Mouse (Mus musculus): Measurements from ENCODE around the gene Pnpt1. TPM values are rescaled to one million over a fixed set of nuclear protein-coding genes. Genes with fewer than 3 reads are reported as not detected.

The Pnpt1 gene
- total RNA-seq (2021) = 10 to 100 TPM; 11.8 to 16.7 TPM
- long read RNA-seq, experiment 1, transcript Pnpt1-201 (28 exons, 2,707 nt) = major isoform, 50 of 57 reads
- long read RNA-seq, experiment 1, partial matches to known transcripts = 0 of 57 reads
- long read RNA-seq, experiment 1, other reads (novel, unspliced or antisense) = 7 of 57 reads
- long read RNA-seq, experiment 2, transcript Pnpt1-201 (28 exons, 2,707 nt) = major isoform, 30 of 37 reads
- long read RNA-seq, experiment 2, partial matches to known transcripts = 2 of 37 reads
- long read RNA-seq, experiment 2, other reads (novel, unspliced or antisense) = 5 of 37 reads

DNA sequence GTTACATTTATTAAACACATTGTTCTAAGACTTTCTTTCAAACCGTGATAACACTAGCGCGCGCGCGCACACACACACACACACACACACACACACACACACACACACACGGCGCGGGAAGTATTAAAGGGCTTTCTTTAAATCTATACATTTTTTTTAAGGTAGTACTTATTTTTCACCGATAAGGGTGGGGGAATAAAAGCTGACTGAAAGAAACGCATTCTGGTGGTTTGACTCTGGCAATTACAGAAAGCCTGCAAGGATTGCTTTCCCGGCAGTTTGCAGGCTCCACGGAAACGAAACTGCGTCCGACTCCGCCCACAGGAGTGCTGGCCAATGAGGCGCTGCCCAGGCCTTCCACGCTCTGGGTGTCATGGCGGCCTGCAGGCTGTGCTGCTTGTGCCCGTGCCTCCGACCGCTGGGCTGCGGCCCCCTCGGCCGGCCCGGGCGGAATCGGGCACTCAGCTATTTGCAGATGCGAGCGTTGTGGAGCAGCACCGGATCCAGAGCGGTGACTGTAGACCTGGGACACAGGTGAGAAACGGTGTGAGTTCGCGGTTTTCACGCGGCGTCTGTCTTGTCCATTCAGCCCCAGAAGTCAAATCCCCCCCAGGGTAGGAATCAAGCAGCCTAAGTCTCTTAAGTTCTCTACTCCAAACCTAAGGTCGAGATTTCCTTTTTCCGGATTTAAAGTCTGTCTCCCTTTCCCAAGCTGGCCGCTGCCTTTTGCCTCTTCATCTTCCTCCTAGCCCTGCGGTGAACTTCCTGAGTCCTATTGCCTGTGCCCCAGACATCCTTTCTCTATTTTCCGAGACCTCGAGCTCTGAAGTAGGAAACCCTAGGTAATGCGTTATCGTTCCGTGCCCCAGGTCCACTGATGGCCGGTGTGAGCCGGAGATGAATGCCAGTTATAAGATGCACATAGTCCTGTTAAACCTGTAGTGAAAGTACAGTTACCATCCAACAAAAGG lies at the start of gene Pnpt1:
Gene Pnpt1, plus strand, starts transcription at position 360 of the 971 bp plus-strand sequence.
- Histone ChIP-seq H3K27ac (peak within 1 kb of the TSS; percentile 90), H3K4me3 (peak within 1 kb of the TSS; percentile 98)
- peak; percentile 95 for DNase-seq
- no peak for TF ChIP-seq CTCF (IDR thresholded peaks at IDR 0.05)
- intact Hi-C loops (cut with DNase I) = loop anchor here (5.0 to 10.0 kb wide), 2 partner anchors 117 to 516 kb away; partner anchors contain the start of gene Cfap36

DNA sequence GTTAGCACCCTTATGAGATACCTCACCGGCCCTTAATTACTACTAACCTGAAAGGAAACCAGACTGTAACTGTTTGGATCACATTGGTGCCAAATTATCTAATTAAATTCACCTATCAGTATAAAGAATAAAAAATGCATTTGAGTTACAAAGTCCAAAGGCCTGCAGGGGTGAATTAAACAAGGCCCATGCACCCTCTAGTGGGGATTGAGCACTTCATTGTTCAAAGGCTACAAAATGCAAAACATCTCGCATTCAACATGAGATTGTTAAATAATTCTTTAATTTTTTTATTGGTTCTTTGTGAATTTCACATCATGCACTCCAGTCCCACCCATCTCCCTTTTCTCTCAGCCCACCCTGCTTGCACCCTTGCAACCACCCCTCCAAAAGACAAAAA lies 38.1 kb upstream of the Pnpt1 start:
- intact Hi-C loops (cut with DNase I) = no loop called here
- TF ChIP-seq CTCF (IDR thresholded peaks at IDR 0.05) = peak; percentile 35; the same call in 1 of the 2 replicates
- DNase-seq = no peak
- no peak overlapping the region for H3K4me3 ChIP-seq
- H3K27ac ChIP-seq = no peak overlapping the region

DNA sequence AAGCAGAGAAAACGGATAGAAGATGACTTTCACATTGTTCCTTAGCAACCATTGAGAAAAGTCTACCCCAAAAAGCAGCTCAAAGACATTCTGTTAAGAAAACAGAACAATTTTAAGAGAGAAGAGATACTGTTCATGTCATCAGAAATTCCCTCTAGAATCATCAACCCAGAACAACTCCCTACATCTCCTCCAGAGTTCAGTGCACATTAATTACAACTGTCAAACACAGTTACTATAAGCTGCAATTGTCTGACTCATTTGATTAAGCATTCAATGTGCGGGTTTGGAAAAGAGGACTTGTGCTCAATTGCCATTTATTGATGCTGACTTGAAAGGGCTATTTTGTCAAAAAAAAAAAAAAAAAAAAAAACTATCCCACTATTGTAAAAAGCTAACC lies 31.6 kb upstream of the Pnpt1 start:
- Histone ChIP-seq H3K4me3 (no peak overlapping the region), H3K27ac (no peak overlapping the region)
- TF ChIP-seq CTCF (IDR thresholded peaks at IDR 0.05) = no peak
- intact Hi-C loops (cut with DNase I) = no loop called here
- DNase-seq = no peak

DNA sequence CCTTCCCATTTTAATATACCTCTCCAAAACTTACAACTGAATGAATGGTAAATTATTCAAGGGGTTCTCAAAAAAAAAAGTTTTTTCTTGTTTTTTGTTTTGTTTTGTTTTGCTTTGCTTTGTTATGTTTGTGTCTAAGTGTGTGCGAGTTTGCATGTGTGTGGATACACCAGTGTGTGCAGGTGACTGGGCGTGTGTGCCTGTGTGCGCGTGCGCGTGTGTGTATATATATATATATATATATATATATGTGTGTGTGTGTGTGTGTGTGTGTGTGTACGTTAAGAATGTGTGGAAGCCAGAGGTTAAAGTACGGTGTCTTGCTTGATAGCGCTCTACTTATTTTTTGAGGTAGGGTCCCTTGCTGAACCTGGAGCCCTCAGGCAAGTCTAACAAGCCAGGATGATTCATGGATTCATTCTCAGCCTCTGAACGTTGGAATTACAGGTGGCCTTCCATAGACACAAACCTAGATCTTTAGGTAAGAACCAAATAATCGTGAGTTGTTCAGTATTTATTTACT lies 621 bp upstream of the Pnpt1 start:
- H3K27ac ChIP-seq = peak overlapping the region; percentile 90
- intact Hi-C loops (cut with DNase I) = loop anchor here (5.0 to 10.0 kb wide), 2 partner anchors 117 to 515 kb away; partner anchors contain the start of gene Cfap36
- no peak for TF ChIP-seq CTCF (IDR thresholded peaks at IDR 0.05)

DNA sequence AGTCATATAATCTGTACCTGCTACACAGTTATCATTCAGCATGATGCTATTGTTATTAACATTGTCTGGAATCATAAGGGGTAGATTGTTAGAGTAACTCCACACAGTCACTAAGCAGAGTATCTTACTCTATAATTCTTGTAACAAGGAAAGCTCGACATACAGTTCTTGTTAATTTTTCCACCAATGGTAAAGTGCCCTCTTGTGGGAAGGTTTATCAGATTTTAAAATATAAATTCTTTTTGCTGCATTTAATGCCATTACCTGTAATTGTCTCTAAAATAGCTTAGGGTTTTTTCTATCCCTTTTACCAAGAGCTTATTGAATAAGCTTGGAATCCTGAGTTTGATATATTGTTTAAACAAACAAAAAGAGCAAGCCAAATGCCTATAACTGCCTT lies 10.1 kb downstream of the Pnpt1 start:
- intact Hi-C loops (cut with DNase I) = loop anchor here (5.0 kb wide), 1 partner anchor 57 kb away; no protein-coding TSS in a partner anchor
- TF ChIP-seq CTCF (IDR thresholded peaks at IDR 0.05) = no peak
- no peak for DNase-seq
- no peak overlapping the region for H3K4me3 ChIP-seq
- H3K27ac ChIP-seq = no peak overlapping the region

More for the DNA sequence above, 621 bp upstream of the Pnpt1 start:
- peak overlapping the region; percentile 98 for H3K4me3 ChIP-seq
- DNase-seq = no peak

DNA sequence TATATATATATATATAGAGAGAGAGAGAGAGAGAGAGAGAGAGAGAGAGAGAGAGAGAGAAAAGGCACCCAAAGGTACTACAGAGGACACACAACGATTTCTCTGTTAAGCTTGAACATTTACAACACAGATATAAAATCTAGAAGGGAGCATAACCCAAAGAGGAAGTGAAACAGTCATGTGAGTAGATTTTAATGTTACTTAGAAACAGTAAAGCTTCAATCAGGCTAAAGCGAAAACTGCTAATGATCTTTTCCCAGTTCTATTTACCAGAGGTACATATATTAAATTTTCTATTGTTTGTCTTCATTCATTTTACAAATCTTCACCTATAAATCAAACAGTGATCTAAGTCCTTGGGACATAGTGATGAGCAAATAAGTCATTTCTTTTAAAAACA lies 18.4 kb downstream of the Pnpt1 start:
- Histone ChIP-seq H3K27ac (no peak overlapping the region), H3K4me3 (no peak overlapping the region)
- TF ChIP-seq CTCF (IDR thresholded peaks at IDR 0.05) = no peak
- DNase-seq = no peak
- intact Hi-C loops (cut with DNase I) = no loop called here

DNA sequence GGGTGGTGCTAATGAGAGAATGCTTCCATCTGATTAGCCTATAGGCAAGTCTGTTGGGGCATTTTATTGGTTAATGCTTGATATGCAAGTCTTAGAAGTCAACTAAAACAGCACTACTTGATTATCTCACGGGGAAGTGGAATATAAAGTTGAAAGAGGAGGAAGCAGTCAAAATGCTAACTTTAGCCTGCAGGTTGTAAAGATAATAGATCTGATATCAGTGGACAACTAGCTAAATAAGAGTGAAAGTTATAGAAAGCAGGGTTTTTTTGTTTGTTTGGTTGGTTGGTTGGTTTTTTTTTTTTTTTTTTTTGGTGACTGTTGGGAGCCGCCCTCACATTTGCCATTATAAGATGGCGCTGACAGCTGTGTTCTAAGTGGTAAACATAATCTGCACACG lies 33.0 kb downstream of the Pnpt1 start:
- DNase-seq = no peak
- TF ChIP-seq CTCF (IDR thresholded peaks at IDR 0.05) = no peak
- no peak overlapping the region for H3K27ac ChIP-seq
- intact Hi-C loops (cut with DNase I) = no loop called here
- no peak overlapping the region for H3K4me3 ChIP-seq

DNA sequence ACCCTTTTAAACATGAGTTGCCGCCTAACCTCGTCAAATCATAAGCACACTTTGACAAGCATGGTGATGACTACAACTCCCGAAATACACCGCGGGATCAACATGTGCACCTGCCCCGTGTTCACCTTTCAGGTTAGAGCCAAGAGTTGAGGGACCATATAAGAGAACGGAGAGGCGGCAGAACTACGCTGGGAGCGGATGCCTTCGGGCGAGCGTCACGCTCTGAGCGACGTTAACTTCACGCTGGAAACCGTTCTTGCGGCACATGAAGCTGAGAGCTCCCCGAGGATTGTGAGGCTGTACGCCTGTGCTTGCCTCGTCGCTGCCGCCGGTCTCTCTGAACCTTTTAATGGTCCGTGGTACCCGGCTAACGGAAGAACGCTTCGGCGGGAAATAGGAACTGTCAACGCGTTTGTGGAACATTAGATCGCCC lies 41.4 kb downstream of the Pnpt1 start:
- intact Hi-C loops (cut with DNase I) = loop anchor here (5.0 kb wide), 1 partner anchor 340 kb away; no protein-coding TSS in a partner anchor
- DNase-seq = peak; percentile 47
- no peak for TF ChIP-seq CTCF (IDR thresholded peaks at IDR 0.05)
- Histone ChIP-seq H3K27ac (peak overlapping the region; percentile 97), H3K4me3 (peak overlapping the region; percentile 99)

DNA sequence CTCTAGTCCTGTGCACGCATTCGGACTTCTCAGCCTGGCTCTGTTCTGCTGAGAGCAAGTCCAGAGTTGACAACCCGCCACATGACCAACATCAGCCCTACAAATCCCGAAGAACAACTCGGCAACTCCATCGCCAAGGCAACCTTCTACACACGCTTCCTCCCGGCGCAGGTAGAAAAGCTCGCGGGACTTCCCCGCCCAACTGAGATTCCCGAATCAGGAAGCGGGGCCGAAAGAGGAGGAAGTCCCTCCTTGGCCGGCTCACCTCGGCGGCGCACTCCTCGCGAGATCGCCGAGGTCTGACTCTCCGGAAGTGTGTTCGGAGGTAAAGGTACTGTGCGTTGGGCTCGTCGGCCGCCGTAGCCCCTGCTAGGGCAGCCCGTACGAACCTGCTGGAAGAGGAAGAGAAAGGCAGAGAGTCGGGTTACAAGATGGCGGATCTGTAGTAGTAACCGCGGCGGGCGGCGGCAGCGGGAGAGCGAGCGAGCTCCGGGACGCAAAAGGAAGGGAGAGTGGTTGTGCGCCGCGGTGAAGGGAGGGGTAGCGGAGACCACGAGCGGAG lies 42.1 kb downstream of the Pnpt1 start, which contains the start of gene Ppp4r3b:
Gene Ppp4r3b, plus strand, starts transcription at position 328 of the 562 bp plus-strand sequence.
- peak within 1 kb of the TSS; percentile 97 for H3K27ac ChIP-seq
- intact Hi-C loops (cut with DNase I) = loop anchor here (5.0 kb wide), 1 partner anchor 340 kb away; no protein-coding TSS in a partner anchor
- no peak for TF ChIP-seq CTCF (IDR thresholded peaks at IDR 0.05)
- peak; percentile 99 for DNase-seq
- H3K4me3 ChIP-seq = peak within 1 kb of the TSS; percentile 99

DNA sequence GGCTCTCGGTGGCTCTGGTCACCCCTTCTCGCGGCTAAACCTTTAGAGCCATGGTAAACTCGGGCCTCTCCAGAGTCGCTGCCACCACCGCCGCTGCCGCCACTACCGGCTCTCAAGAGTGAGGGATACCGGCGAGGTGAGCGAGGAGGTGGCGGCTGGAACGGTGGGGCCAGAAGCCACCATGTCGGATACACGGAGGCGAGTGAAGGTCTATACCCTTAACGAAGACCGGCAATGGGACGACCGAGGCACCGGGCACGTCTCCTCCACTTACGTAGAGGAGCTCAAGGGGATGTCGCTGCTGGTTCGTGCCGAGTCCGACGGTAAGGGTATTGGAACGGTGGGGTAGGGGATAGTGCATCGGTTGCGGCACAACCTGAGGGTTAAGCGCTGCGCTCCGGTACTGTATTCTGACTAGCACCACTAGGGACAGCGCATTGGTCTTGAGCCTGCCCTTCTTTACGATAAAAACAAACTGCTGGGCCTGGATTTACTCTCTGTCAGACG lies 42.6 kb downstream of the Pnpt1 start:
- peak overlapping the region; percentile 97 for H3K27ac ChIP-seq
- DNase-seq = peak; percentile 63
- intact Hi-C loops (cut with DNase I) = loop anchor here (5.0 kb wide), 1 partner anchor 339 kb away; no protein-coding TSS in a partner anchor
- H3K4me3 ChIP-seq = peak overlapping the region; percentile 99
- TF ChIP-seq CTCF (IDR thresholded peaks at IDR 0.05) = peak; percentile 59

DNA sequence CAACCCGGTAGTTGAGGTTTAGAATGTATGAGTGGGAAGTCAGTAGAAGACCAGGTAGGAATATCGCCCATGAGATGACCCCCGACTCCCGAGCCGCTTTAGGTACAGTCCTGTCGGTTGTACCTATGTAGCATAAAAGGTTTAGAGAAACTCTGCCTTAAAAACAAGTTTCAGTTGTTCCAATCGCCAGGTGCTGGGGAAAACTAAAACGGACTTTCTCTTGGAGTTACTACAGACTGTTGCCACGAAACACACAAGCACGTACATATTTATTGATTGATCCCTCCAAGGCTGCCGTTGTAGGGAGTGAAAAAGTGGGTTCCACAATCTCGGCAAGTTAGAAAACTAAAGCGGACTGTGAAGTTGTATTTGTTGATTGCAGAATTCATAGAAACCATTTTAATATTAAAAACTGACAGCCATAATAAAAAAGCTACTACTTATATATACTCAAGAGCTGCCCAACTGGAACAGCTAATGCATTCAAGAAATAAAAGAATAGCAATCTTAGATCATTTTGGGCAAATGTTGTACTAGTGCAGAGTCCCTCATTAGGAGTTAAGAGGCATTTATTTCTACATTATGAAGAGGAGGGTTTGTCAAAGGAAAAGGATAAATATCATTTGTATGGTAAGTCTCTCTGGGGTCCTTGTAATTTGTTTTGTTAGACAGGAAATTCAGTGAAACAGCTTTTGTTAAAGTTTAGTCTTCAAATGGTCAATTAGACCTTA lies 43.3 kb downstream of the Pnpt1 start:
- intact Hi-C loops (cut with DNase I) = loop anchor here (5.0 kb wide), 1 partner anchor 338 kb away; no protein-coding TSS in a partner anchor
- no peak for DNase-seq
- Histone ChIP-seq H3K27ac (peak overlapping the region; percentile 97), H3K4me3 (peak overlapping the region; percentile 99)
- no peak for TF ChIP-seq CTCF (IDR thresholded peaks at IDR 0.05)

Measured in gastrocnemius, adult 2 months (tissue).